Mouse (Mus musculus) embryonic fibroblast, embryonic 13.5 days (primary cell): ENCODE measurements around the gene Tcf15. TPM values are rescaled to one million over a fixed set of nuclear protein-coding genes. Genes with fewer than 3 reads are reported as not detected.

Experiments used
- H3K27ac ChIP-seq: 2 replicates; pipeline ENCODE4 v1.5.1; 2012; ENCODE audit warnings: low read length, control low read depth, inconsistent platforms; ENCODE audit not compliant: insufficient read depth
- H3K4me1 ChIP-seq: 2 replicates; pipeline ENCODE4 v1.6.1; 2011; ENCODE audit warnings: low read length; ENCODE audit not compliant: control insufficient read depth, insufficient read depth
- H3K4me3 ChIP-seq: 2 replicates; pipeline ENCODE4 v1.5.1; 2011; ENCODE audit warnings: mild to moderate bottlenecking, control low read depth, low read length; ENCODE audit not compliant: insufficient read depth
- CTCF ChIP-seq: IDR thresholded peaks from 2 replicates; pipeline ENCODE4 v1.5.1; 2011; ENCODE audit warnings: mild to moderate bottlenecking, control low read depth, low read length, moderate library complexity, borderline replicate concordance; ENCODE audit not compliant: insufficient read depth
- POLR2A ChIP-seq: IDR thresholded peaks from 2 replicates; pipeline ENCODE4 v1.6.1; 2011; ENCODE audit warnings: low read depth, mild to moderate bottlenecking, control low read depth, low read length, moderate library complexity
- polyA plus RNA-seq: library from polyadenylated mRNA; stranded (reverse); fragments of >200 nt; gene quantifications from 2 replicates; pipeline ENCODE4 v1.2.4, GENCODE M21; 2011; ENCODE audit warnings: low read depth; ENCODE audit not compliant: missing spikeins, insufficient read length

Gene Tcf15
- polyA plus RNA-seq, 1 experiment, result not detected

DNA sequence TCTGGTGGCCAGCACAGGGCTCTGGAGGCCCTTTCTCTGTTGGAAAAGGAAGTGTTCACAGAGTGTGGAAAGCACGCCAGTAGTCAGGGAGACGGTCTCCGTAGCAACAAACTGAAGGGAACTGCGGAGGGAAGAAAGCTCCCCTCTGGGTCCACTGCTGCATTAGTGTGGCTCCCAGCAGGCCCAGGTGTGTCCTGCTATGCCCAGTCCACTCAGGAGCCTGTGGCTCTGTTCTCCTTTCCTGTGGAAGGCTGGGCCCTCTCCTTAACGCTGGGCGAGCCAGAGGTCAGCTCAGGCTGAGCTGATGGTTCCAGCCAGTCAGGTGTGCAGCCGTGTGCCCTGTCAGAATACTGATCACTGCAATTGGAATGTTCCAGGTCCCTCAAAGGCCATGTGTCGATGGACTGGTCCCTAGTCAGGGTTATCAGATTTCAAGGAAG, 24.5 kb downstream of the Tcf15 start:
- Histone ChIP-seq H3K4me1 (no peaks in the 10 kb centered on the region), H3K27ac (no peak overlapping the region), H3K4me3 (no peak overlapping the region)
- no peak for TF ChIP-seq CTCF
- no peak for TF ChIP-seq POLR2A

DNA sequence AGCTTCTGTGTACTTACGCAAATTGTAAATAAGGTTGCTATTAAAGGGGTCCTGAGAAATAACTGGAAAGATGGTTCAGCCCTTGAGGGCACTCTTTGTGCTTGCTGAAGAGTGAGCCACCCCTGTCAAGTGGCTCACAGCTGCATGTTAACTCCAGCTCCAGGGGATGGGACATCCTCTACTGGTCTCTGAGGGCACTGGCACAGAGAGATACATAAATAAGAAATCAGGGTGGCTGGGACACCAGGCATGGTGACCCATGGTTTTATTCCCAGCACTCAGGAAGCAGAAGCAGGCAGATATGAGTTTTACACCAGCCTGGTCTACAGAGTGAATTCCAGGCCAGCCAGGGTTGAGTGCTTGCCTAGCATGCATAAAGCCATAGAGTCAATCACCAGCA, 26.0 kb downstream of the Tcf15 start:
- no peak for TF ChIP-seq POLR2A
- no peak for TF ChIP-seq CTCF
- H3K27ac ChIP-seq, result no peak overlapping the region
- no peaks in the 10 kb centered on the region for H3K4me1 ChIP-seq
- H3K4me3 ChIP-seq, result no peak overlapping the region

DNA sequence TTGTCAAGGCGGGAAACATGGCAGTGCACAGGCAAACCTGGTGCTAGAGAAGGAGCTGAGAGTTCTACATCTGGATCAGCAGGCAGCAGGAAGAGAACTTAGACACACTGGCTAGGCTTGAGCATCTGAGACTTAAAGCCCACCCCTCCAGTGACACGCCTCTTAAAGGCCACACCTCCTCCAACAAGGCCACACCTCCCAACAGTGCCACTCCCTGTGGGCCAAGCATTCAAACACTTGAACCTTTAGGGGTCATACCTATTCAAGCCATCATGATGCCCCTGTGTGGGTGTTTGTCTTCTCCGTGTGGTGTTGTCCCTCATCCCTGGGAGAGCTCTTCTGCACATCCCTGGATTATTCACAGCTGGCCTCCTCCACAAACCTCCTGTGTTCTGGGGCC, 31.5 kb downstream of the Tcf15 start:
- Histone ChIP-seq H3K27ac (no peak overlapping the region), H3K4me1 (peaks cover under 1% of the 10 kb centered on the region; the same call in 1 of the 2 replicates), H3K4me3 (no peak overlapping the region)
- TF ChIP-seq POLR2A, result no peak
- TF ChIP-seq CTCF, result no peak

DNA sequence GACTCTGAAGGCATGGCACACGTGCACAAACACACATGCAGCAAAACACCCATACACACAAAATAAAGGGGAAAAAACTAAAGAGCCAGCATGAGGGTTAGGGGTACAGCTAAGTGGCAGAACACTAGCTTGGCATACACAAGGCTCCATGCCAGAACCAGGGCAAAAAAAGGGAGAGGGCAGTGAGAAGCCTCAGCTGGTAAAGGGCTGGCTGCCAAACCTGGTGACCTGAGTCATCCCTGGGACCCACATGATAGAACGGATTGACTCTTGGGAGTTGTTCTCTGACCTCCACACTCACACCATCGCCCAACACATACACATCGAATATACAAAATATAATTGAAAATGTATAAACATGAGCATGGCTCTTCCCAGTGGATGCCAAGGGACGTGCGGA, 33.3 kb downstream of the Tcf15 start:
- no peak for TF ChIP-seq POLR2A
- no peak for TF ChIP-seq CTCF
- no peak overlapping the region for H3K27ac ChIP-seq
- peaks cover 3% of the 10 kb centered on the region; the same call in 1 of the 2 replicates for H3K4me1 ChIP-seq
- H3K4me3 ChIP-seq, result no peak overlapping the region

DNA sequence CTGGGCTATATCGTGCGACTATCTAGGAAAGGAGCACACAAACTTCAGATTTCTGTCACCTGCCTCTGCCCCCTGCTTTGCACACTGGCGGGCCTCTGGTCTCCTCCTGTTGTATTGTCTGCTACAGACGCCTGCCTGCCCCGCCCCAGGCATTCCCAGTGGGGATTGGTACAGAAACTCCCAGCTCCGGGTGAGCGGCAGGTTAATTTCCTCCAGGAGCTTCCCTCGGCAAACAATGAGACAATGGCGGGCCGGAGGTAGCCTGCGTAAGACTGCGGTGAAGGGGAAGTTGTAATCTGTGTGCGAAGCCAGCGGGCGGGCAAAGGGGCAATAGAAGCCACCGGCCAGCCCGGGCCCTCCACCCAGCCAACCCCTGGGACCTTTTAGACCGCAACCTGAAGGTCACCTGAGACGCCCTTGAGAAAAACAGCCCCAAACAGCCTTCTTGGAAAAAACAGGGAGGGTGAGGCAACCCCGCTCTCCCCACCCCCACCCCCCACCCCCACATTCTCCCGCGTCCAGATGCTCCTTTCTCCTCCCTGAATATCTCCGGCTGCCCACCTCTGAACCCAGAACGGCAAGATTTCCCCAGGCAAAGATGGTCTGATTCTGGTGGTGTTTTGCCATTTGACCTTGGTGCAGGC, 33.9 kb downstream of the Tcf15 start:
- H3K27ac ChIP-seq, result no peak overlapping the region
- peaks cover 3% of the 10 kb centered on the region; the same call in 1 of the 2 replicates for H3K4me1 ChIP-seq
- TF ChIP-seq POLR2A, result no peak
- no peak for TF ChIP-seq CTCF
- H3K4me3 ChIP-seq, result no peak overlapping the region

DNA sequence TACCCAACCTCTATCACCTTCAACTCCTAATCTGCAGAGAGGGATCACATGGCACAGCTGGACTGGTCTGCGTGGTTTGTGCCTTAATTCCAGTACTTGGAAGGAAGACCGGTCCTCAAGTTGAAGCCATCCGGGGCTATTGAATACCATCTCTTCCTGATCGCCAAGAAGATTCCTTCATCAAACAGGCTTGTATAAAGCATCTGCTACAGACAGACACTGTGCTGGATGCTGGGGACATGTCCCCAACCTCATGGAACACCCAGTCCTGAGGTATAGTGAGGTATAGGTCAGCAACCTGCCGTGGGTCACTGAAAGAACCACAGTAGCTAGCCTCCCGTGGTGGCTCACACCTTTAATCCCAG, 34.4 kb downstream of the Tcf15 start:
- Histone ChIP-seq H3K4me1 (peaks cover 3% of the 10 kb centered on the region; the same call in 1 of the 2 replicates), H3K4me3 (no peak overlapping the region), H3K27ac (no peak overlapping the region)
- TF ChIP-seq CTCF (no peak), POLR2A (no peak)

DNA sequence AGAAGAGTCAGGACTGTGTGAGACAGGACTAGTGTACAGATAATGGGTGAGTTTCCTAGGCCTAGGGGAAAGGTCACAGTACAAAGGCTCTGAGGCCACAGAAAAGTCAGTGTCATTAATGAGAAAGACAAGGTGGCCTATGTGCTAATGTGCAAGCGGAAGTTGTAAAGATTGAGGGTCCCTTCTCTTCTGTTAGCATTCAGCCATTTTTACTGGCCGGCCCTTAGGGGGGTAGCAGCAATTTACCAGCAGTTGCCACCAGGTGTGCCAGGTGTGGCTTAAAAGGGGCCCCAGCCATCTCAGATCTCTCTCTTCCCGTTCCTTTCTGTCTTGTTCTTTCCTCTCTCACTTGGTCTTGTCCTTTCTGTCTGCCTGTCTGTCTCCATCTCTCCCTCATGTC, 35.0 kb downstream of the Tcf15 start:
- no peak overlapping the region for H3K27ac ChIP-seq
- peaks cover 3% of the 10 kb centered on the region; the same call in 1 of the 2 replicates for H3K4me1 ChIP-seq
- no peak for TF ChIP-seq CTCF
- no peak for TF ChIP-seq POLR2A
- H3K4me3 ChIP-seq, result no peak overlapping the region

DNA sequence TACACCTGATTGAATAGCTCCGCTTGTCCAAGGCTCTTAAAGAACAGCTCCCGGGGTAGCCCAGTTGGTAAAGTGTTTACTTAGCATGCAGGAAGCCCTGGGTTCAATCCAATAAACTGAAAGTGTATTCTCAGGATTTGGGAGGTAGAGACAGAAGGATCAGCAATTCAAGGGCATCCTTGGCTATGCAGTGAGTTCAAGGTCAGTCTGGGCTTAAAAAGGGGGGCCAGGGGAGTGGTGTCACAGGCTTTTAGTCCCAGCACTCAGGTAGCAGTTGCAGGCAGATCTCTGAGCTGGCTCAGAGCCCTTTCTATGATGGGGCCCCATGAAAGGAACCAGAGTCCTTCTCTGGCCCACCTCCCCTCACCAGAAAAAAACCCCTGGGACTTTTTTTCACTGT, 35.9 kb downstream of the Tcf15 start:
- Histone ChIP-seq H3K4me1 (peaks cover 3% of the 10 kb centered on the region; the same call in 1 of the 2 replicates), H3K27ac (no peak overlapping the region), H3K4me3 (no peak overlapping the region)
- TF ChIP-seq POLR2A (no peak), CTCF (no peak)

DNA sequence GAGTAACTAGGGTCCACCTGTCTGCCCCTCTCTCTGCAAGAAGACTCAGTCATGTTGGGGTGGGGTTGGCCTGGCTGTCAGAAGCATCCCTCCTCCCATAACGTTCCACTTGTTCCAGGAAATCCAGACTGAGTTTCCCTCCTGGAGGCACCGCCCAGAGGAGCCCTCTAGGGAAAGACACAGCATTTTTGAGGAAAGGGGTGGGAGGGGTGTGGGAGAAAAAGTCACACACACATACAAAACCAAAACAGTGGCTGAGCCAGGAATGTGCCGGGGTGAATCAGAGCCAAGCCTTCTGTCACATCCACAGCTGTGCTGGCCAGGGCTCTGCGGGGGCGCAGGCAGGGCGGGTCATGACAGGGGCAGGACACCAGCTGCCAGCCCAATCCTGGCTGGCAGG, 37.0 kb downstream of the Tcf15 start:
- TF ChIP-seq POLR2A, result no peak
- no peak for TF ChIP-seq CTCF

DNA sequence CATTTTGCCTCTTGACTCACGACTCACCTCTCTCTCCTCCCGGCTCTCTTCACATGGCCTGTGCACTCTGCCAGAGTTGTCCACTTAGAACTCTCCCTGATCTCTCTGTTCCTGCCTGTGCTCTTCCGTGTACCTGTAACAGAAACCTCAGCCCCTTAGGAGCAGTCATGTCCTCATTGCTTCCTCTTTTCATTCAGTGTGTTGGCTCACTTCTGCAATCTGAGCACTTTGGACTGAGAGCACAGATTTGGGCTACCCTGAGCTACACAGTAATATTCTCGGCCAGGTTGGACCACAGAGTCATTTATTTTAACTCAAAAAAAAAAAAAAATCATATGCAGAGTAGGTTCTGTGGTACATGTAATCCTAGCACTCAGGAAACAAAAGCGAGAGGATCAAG, 43.8 kb downstream of the Tcf15 start:
- H3K4me3 ChIP-seq, result no peak overlapping the region
- TF ChIP-seq CTCF, result no peak
- no peak for TF ChIP-seq POLR2A

More for the DNA sequence above, 37.0 kb downstream of the Tcf15 start:
- Histone ChIP-seq H3K4me1 (peaks cover 3% of the 10 kb centered on the region; the same call in 1 of the 2 replicates), H3K27ac (no peak overlapping the region), H3K4me3 (no peak overlapping the region)

More for the DNA sequence above, 43.8 kb downstream of the Tcf15 start:
- Histone ChIP-seq H3K27ac (no peak overlapping the region), H3K4me1 (no peaks in the 10 kb centered on the region)
